Mouse (Mus musculus): Measurements from ENCODE around the gene Aaas.
"Not testable (repeated sequence)": the region's sequence is repeated elsewhere in the genome, so short reads cannot be mapped to it uniquely, and the experiment has no call there.

Aaas gene

GRCm38 (mm10) chr15:102355871-102356441 is 5.4 kb upstream of the Aaas start:
- peak; percentile 23 for DNase-seq

- peak; percentile 59 for DNase-seq
These were observed 4.7 kb upstream of the Aaas start for GRCm38 (mm10) chr15:102355134-102355870.

GRCm38 (mm10) chr15:102353986-102354385 is 3.4 kb upstream of the Aaas start:
- no peak for DNase-seq

- DNase-seq: no peak
These were observed 1.6 kb upstream of the Aaas start for GRCm38 (mm10) chr15:102352177-102352576.

GRCm38 (mm10) chr15:102350942-102351291 is 346 bp upstream of the Aaas start:
- DNase-seq: no peak

- DNase-seq: no peak
These were observed 4.1 kb downstream of the Aaas start for GRCm38 (mm10) chr15:102346444-102346843.

- no peak for DNase-seq
These were observed 6.1 kb downstream of the Aaas start for GRCm38 (mm10) chr15:102344490-102344889.

GRCm38 (mm10) chr15:102341580-102341979 is 9.0 kb downstream of the Aaas start:
- peak; percentile 46 for DNase-seq

GRCm38 (mm10) chr15:102339612-102340011 is 11.0 kb downstream of the Aaas start:
- no peak for DNase-seq

GRCm38 (mm10) chr15:102336946-102337345 is 13.6 kb downstream of the Aaas start:
- DNase-seq: no peak

GRCm38 (mm10) chr15:102335925-102336324 is 14.6 kb downstream of the Aaas start:
- DNase-seq: not testable (repeated sequence)

GRCm38 (mm10) chr15:102335254-102335653 is 15.3 kb downstream of the Aaas start:
- DNase-seq: no peak

- DNase-seq: peak; percentile 75
These were observed 19.0 kb downstream of the Aaas start, which contains the start of gene Myg1 for GRCm38 (mm10) chr15:102331610-102332015. Gene Myg1, plus strand, starts transcription at chr15:102331709.

GRCm38 (mm10) chr15:102326892-102327291 is 23.7 kb downstream of the Aaas start:
- DNase-seq: no peak

- DNase-seq: peak; percentile 86
These were observed 24.5 kb downstream of the Aaas start, which contains the start of gene Pfdn5 for GRCm38 (mm10) chr15:102326022-102326576. Gene Pfdn5, plus strand, starts transcription at chr15:102326116.

- DNase-seq: no peak
These were observed 25.7 kb downstream of the Aaas start for GRCm38 (mm10) chr15:102324654-102325473.

GRCm38 (mm10) chr15:102316263-102316662 is 34.3 kb downstream of the Aaas start:
- peak; percentile 42 for DNase-seq

- DNase-seq: no peak
These were observed 35.3 kb downstream of the Aaas start for GRCm38 (mm10) chr15:102315292-102315691.

- no peak for DNase-seq
These were observed 39.1 kb downstream of the Aaas start for GRCm38 (mm10) chr15:102311489-102311888.

GRCm38 (mm10) chr15:102310074-102310845 is 40.3 kb downstream of the Aaas start:
- DNase-seq: no peak

- DNase-seq: no peak
These were observed 41.9 kb downstream of the Aaas start for GRCm38 (mm10) chr15:102308717-102309116.

- DNase-seq: no peak
These were observed 48.0 kb downstream of the Aaas start for GRCm38 (mm10) chr15:102302542-102302941.
